Mouse (Mus musculus) 3T3-L1 (cell line): ENCODE results near the gene Arhgef39.

ENCODE experiments used
- DNase-seq: peaks from one replicate; pipeline ENCODE4 v3.0.0-alpha.2; 2015; ENCODE audit warnings: low read depth, low spot score

Gene Arhgef39

DNA sequence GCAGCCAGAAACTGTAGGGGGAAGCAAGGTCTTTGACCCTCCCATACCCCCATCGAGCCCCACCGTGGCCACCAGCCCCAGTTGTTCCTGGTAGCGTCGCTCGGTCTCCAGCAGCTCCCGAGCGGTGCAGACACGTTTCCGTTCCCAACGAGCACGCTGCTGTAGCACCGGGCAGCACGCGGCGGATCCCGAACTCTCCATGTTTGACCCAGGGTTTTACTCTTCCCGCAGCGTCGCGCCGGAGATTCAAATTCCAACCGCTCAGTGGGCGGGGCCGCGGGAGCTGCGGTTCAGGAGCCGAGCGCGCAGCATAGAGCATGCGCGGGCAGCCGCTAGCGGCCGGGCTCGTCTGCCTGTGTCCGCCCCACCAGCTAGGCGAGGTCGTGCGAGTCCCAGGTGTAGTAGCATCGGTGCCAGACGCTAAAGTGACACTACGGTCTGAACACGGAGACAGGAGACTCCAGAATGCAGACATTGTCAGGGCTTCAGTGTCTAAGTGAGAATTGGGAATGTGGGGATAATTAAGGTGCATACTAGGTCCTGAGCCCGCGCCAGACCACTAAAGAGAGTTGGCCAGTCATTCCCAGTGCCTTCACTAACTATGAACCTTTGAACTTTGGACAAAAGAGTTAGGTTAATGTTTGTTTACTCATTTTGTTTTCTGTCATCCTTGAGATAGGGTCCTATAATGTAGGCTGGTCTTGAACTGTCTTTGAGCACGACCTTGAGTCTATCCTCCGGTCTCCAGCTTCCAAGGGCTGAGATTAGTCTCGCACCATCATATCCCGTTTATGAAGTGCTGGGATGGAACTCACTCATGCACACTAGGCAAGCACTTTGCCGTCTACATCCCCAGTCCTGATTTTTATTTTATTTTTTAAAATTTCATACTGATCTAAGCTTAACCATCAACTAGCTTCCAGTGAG, at the start of gene Arhgef39:
Gene Arhgef39, minus strand, starts transcription at position 289 of the 927 bp plus-strand sequence.
- peak; percentile 87 for DNase-seq

DNA sequence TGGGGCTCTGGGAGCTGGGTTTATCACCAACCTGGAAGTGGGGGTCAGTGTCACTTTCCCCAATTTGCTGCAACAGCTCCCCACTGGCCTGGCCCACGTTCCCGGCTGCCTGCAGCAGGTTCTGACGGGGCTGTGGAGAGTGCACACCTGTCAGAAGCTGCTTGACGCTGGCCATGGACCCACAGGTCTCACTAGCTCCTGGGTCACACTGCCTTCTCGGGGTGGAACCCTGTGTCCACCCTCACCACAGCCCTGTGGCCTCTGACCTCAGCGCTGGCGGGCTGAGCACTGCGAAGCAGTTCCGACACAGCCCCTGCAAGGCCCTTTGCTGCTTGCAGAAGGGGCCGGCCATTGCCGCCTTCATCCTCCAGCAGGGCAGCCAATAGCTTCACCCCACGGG, 49.6 kb upstream of the Arhgef39 start:
- no peak for DNase-seq

DNA sequence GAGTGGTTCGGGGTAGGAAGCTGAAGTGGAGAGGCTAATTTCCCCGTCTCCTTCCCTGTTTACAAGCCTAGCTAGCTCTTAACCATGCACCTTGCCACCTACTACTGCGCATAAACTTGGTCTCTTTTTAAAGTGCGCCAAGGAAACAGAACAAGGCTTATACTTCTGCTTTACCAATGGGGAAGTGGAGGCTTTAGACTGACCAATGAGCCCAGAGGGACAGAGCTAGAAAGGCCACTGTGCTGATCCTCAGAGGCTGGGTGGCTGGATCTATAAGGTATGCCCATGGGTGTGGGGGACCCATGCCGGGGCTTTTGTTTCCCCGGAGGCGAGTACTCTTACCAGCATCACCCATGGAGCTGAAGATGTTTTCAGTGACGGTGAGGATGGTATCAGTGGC, 47.7 kb upstream of the Arhgef39 start:
- DNase-seq: no peak

- DNase-seq: no peak
Measured at GRCm38 (mm10) chr4:43546375-43547047, 47.0 kb upstream of the Arhgef39 start.

DNA sequence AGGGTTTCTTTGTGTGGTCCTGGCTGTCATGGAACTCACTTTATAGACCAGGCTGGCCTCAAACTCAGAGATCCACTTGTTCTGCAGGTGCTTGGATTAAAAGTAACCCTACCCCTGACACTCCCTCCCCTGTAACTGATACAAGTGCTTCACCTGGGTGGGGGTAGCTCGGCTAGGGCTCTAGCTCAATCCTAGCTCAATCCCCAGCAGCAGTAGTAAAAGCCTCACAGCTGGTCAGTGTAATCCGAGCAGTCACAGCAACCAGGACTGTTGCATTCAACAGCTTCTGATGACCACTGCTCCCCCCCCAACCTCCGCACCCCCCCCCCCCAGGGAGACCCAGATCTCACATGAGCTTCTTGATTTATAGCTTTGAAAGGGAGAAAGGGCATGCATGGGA, 42.5 kb upstream of the Arhgef39 start:
- no peak for DNase-seq

DNA sequence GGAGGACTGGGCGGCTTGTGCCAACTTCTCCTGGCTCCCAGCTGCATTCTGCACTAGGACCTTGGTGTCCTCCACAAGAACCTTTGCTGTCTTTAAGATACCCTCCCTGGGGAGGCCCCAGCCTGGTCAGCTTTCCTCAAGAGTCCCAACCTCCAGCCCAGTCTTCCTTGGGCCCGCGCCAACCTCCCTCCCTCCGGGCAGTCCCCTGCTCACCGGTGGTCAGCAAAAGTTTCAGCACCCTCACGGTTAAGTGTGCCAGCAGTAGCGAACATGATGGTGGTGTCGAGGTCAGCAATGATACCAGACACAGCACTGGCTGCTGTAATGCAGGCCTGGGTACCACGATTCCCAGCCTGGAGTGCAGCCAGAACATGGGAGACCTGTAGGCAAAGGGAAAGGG, 36.5 kb upstream of the Arhgef39 start:
- no peak for DNase-seq

DNA sequence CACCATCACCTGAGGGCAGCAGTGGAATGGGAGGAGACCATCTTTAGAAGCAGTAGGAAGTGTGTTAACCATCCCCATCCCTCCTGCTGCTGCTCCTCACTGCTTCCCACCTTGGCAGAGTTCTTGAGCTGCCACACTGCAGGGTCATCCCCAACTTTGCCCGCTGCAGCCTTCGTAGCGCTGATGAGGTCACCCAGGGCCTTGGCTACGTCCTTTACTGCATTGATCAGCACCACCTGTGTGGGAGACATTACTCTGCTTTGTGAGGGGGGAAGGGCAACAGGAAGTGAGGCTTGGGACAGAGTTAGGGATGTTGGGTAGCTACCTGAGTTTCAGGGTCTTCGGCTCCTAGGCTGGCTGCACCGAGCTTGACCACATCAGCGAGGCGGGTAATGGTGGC, 36.1 kb upstream of the Arhgef39 start:
- DNase-seq: no peak

GRCm38 (mm10) chr4:43533270-43533669, 33.8 kb upstream of the Arhgef39 start:
- no peak for DNase-seq

- peak; percentile 83 for DNase-seq
Measured at GRCm38 (mm10) chr4:43530581-43530980, 31.1 kb upstream of the Arhgef39 start.

- DNase-seq: peak; percentile 40
Measured at GRCm38 (mm10) chr4:43530081-43530501, 30.6 kb upstream of the Arhgef39 start.

- peak; percentile 30 for DNase-seq
Measured at GRCm38 (mm10) chr4:43528487-43528886, 29.0 kb upstream of the Arhgef39 start.

DNA sequence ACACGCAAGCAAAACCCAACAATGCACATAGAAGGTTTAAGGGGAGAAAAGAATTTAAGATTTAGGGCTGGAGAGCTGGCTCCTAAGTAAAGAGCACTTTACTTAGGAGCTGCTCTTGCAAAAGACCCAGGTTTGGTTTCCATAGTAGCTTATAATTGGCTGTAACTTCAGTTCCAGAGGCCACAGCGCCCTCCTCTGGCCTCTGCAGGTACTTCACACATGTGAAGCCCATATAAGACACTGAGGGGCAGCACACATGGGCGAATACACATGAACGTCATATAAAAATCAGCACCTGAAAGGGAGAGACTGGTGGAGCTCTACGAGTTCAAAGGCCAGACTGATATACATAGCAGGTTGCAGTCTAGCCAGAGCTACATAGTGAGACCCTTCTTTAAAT, 28.4 kb upstream of the Arhgef39 start:
- DNase-seq: peak; percentile 32

DNA sequence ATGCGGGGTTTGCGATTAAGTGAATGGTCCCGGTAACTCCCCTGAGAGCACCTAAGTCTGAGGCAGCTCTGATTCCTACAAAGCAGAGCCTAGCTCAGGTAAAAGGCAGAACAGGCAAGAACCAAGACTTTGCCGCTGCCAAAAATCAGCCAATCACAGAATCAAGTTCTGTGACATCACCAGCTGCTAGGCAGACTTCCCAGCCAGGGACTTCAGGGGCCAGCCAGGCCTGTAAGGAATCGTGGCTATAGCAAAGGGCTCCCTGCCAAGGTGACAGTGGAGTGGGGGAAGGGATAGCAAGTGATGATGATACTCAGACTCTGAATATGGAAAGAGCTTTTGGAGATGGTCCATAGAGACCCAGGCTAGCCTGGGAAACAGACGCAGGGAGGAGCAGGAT, 20.5 kb upstream of the Arhgef39 start:
- peak; percentile 88 for DNase-seq

DNA sequence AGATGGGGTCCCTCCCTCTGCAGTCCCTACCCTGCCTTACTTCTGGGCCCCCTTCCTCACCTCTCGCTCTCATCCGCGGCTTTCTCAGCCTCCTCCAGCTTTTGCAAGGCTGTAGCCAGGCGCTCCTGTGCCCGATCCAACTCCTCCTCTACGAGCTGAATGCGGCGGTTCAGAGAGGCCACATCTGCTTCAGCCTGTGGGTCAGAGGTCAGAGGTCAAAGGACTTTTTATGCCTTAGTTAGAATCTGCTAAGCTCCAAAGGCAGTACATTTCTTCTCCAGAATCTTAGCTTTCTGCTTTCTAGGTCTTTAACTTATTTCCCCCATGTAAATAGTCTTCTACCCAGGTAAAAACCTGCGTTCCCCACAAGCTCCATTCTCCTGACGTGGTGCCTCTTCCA, 20.1 kb upstream of the Arhgef39 start:
- no peak for DNase-seq

DNA sequence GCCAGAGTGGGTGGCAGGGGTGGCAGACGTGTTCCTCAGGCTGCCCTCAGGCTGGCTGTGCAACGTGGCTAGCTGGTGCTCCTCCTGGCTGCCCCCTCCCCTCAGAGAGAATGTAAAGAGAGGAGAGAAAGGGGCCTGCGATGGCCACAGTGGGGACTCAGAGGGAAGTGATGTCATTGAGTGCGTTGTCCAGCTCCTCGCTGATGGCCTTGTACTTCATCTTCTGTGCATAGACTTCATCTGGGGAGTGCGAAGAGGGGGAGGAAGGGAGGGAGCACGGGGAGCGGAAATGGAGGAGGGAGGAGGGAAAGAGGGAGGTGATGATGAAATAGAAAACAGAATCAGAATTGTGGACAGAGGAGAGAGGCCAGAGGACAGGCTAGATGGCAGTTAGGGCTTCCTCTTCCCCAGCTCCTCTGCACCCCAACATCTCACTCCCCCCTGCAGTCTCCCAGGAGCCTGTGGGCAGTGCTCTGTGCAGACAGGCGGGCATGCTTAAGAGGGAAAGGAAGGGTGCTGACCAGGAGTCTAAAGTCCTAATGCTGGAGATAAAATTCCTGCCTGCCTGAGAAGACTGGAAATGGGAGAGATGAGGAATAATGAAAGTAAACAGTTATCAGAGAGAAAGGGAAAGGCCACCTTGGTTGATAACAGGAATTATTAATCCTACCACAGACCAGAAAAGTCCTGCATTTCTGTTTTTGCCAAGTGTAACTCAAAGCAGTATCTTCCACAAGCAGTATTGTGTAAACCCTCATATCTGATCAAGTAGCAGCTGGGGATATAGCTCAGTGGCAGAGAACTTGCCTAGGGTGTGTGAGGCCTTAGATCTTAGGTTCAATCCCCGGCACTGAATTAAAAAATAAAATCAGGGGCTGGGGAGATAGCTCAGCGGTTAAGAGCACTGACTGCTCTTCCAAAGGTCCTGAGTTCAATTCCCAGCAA, 16.5 kb upstream of the Arhgef39 start:
- no peak for DNase-seq

- DNase-seq: no peak
Measured at GRCm38 (mm10) chr4:43513791-43514190, 14.3 kb upstream of the Arhgef39 start.

DNA sequence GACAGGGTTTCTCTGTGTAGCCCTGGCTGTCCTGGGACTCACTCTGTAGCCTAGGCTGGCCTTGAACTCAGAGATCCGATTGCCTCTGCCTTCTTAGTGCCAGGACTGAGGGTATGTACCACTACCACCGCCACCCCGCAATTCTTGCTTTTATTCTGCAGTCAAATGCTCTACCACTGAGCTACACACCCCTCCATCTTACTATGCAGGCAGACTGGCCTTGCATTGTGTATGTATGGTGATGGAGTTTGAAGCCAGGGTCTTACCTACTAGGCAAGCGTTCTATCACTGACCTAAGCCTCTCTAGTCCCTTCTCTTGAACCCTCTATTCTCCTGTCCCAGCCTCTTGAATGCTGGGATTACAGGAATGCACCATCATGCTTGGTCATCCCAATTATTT, 13.8 kb upstream of the Arhgef39 start:
- no peak for DNase-seq

DNA sequence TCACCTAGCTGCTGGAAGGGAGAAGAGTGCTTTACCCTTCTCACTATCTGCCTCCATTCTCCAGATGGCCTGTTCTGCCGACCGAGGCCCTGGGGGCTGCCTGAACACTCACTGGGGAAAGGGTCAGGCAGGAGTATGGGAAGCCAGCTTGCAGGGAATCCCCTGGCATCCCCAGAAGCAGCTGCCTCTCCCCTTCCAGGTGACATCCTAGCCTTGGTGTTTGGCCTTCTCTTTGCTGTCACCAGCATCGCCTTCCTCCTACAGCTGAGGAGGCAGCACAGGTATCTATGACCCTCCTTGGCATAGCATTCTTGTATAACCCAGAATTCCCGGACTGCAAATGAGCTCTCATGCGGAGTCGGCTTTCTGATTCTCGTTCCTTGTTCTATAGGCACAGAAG, 13.2 kb upstream of the Arhgef39 start:
- no peak for DNase-seq

DNA sequence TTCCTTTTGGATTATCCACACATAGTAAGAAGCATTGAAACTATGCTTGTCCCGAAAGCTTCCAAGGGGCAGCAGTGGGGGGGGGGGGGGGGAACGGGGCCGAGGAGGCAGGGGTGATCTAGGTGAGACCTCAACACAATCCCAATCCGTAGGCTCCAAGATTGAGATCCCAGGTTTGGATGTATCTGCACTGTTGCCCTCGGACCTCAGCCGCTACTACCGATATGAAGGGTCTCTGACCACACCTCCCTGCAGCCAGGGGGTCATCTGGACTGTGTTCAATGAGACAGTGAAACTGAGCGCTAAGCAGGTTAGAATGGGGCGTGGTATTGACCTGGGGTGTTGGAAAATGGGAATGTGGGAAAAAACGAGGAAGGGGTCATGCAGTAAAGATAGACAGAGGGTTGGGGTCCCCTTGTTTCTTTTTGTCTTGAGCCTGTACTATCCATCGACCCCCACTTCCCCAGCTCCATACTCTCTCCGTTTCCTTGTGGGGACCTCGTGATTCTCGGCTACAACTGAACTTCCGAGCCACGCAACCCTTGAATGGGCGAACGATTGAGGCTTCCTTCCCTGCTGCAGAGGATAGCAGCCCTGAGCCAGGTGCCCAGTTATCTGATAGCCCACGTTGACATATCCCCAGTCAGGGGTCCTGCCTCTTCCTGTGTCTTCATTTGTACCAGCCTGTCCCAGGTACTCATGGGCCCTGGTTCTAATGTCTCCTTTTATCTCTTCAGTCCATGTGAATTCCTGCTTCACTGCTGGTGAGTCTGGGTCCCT, 12.4 kb upstream of the Arhgef39 start:
- DNase-seq: no peak

DNA sequence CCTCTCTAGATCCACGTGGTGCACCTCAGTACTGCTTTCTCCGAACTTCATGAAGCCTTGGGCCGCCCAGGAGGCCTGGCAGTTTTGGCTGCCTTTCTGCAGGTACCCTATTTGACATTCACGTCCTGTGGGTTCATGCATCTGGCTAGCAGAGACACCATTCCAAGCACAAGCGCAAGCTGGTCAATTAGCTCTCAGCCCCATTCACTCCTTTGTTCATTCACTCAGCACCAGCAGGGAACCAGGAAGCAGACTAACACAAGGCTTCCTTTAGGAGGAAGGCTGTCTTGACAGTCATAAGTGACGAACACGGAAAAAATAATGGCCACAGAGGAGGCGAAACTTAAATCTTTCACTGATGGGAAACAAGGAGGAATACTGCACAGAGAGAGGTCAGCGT, 9.6 kb upstream of the Arhgef39 start:
- DNase-seq: no peak

DNA sequence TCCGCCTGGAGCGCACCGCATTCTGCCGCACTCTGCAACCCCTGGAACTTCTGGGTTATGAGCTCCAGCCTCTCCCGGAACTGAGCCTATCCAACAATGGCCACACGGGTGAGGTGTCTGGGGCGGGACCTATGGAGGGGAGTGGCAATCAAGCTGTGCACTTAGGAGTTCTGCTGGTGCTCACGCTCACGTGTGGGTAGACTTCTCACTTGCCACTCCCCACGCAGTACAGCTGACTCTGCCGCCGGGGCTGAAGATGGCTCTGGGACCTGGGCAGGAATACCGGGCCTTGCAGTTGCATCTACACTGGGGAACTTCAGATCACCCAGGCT, 9.1 kb upstream of the Arhgef39 start:
- no peak for DNase-seq
